Mouse (Mus musculus) myocyte (in vitro differentiated cells): ENCODE measurements around the gene Phactr2. TPM values are rescaled to one million over a fixed set of nuclear protein-coding genes. Genes with fewer than 3 reads are reported as not detected.

Experiments used
- H3K27me3 ChIP-seq: one replicate; pipeline ENCODE4 v1.6.1; 2011; ENCODE audit not compliant: control insufficient read depth, insufficient read depth, insufficient read length
- H3K36me3 ChIP-seq: one replicate; pipeline ENCODE4 v1.6.1; 2011; ENCODE audit not compliant: control insufficient read depth, insufficient read depth
- H3K4me2 ChIP-seq: one replicate; pipeline ENCODE4 v1.6.1; 2011; ENCODE audit warnings: low read depth, control low read depth
- H3K4me3 ChIP-seq: one replicate; pipeline ENCODE4 v1.5.1; 2011; ENCODE audit warnings: mild to moderate bottlenecking, control low read depth, moderate library complexity
- H3K79me2 ChIP-seq: one replicate; pipeline ENCODE4 v1.6.1; 2011; ENCODE audit not compliant: control insufficient read depth, insufficient read depth
- H3ac ChIP-seq: one replicate; pipeline ENCODE4 v1.6.1; 2011; ENCODE audit not compliant: control insufficient read depth, insufficient read length
- CEBPB ChIP-seq: IDR thresholded peaks from 2 replicates; pipeline ENCODE4 v1.6.1; 2011; ENCODE audit warnings: mild to moderate bottlenecking, moderate library complexity; ENCODE audit not compliant: poor library complexity, insufficient read depth, severe bottlenecking
- E2F4 ChIP-seq: IDR thresholded peaks from one replicate; pipeline ENCODE4 v1.6.1; 2011; ENCODE audit warnings: mild to moderate bottlenecking, control low read depth, moderate library complexity; ENCODE audit not compliant: insufficient read depth
- MAX ChIP-seq: IDR thresholded peaks from one replicate; pipeline ENCODE4 v1.6.1; 2011; ENCODE audit warnings: low read depth, mild to moderate bottlenecking, control low read depth
- MYOD1 ChIP-seq, 3 experiments: IDR thresholded peaks; one replicate each; pipeline ENCODE4 v1.6.1; 2011; ENCODE audit warnings: control low read depth in 2 of 3, low read depth in 2 of 3, mild to moderate bottlenecking in 2 of 3, moderate library complexity in 1 of 3; ENCODE audit not compliant: insufficient read length in 2 of 3, control insufficient read depth in 1 of 3
- MYOG ChIP-seq, 3 experiments: IDR thresholded peaks; one replicate each; pipeline ENCODE4 v1.6.1; 2011; ENCODE audit warnings: control low read depth in 2 of 3, low read depth in 2 of 3, mild to moderate bottlenecking in 2 of 3; ENCODE audit not compliant: insufficient read length in 2 of 3, control insufficient read depth in 1 of 3, insufficient read depth in 1 of 3
- POLR2A ChIP-seq: IDR thresholded peaks from one replicate; pipeline ENCODE4 v1.6.1; 2011; ENCODE audit warnings: low read depth, mild to moderate bottlenecking, control low read depth, moderate library complexity; ENCODE audit not compliant: insufficient read length
- POLR2AphosphoS2 ChIP-seq: IDR thresholded peaks from one replicate; pipeline ENCODE4 v1.6.1; 2011; ENCODE audit warnings: low read depth, control low read depth; ENCODE audit not compliant: insufficient read length
- REST ChIP-seq: IDR thresholded peaks from one replicate; pipeline ENCODE4 v1.6.1; 2011; ENCODE audit warnings: mild to moderate bottlenecking, control low read depth, moderate library complexity; ENCODE audit not compliant: insufficient read depth, insufficient read length
- SRF ChIP-seq: IDR thresholded peaks from one replicate; pipeline ENCODE4 v1.6.1; 2011; ENCODE audit warnings: low read depth; ENCODE audit not compliant: control insufficient read depth, insufficient read length
- TCF12 ChIP-seq: IDR thresholded peaks from one replicate; pipeline ENCODE4 v1.6.1; 2011; ENCODE audit warnings: mild to moderate bottlenecking, control low read depth; ENCODE audit not compliant: poor library complexity, insufficient read depth, severe bottlenecking
- TCF3 ChIP-seq: IDR thresholded peaks from one replicate; pipeline ENCODE4 v1.6.1; 2011; ENCODE audit warnings: low read depth, control low read depth; ENCODE audit not compliant: insufficient read length
- USF1 ChIP-seq: IDR thresholded peaks from one replicate; pipeline ENCODE4 v1.6.1; 2011; ENCODE audit warnings: low read depth, mild to moderate bottlenecking, control low read depth, moderate library complexity
- polyA plus RNA-seq: library from polyadenylated mRNA; unstranded; fragments of >200 nt; fragmentation: generic; extraction: Trizol; gene quantifications from one replicate; pipeline ENCODE4 v1.2.1, GENCODE M21; 2012; ENCODE audit warnings: missing spikeins

The Phactr2 gene
- polyA plus RNA-seq, 1 experiment: not detected

DNA sequence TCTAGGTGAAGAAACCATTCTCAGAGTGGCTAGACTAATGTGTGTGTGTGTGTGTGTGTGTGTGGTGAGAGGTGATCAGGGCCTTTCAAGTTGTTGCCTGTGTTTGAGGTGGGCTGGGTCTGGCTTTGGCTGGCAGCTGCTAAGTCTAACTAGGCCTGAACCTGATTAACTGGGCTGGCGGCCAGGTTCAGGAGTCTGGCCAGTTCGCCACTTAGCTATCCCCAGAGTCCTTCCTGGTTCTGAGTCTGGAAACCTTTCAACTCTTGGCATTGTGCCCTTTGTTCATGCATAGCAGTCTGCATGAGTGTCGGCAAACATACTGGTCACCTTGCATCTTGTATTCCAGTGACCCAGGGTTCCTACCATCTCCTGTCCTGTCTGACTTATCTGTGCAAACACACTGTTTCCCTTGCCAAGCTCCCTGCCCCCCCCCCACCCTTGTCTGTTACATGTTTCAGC, 27.4 kb downstream of the Phactr2 start:
- H3ac ChIP-seq: no peak overlapping the region
- no peak overlapping the region for H3K4me3 ChIP-seq
- no peaks in the 10 kb centered on the region for H3K27me3 ChIP-seq
- H3K4me2 ChIP-seq: no peak overlapping the region
- H3K36me3 ChIP-seq: no peaks in the 10 kb centered on the region
- no peaks in the 10 kb centered on the region for H3K79me2 ChIP-seq
- TF ChIP-seq TCF12 (no peak), TCF3 (no peak), E2F4 (no peak), POLR2A (no peak), SRF (no peak)

DNA sequence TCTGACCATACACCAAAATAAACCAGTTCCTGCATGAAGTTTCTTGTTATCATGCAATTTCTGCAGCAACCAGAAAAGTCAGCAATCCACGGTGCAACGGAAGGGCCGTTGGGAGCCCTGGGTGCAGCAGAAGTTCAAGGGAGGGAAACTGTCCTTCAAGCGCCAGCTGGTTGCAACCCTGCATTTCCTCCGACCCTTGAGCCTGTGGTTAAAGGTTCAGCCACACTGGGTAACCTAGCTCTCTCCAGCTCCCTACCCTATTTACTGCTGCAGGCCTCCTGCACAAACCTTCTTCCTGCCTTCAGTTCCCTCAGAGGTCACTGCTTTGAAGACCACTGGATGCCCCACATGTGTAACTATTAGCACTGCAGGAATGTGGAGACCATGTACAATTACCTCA, 30.0 kb downstream of the Phactr2 start:
- Histone ChIP-seq H3K4me3 (no peak overlapping the region), H3ac (no peak overlapping the region), H3K36me3 (no peaks in the 10 kb centered on the region), H3K4me2 (no peak overlapping the region), H3K27me3 (peaks cover 8% of the 10 kb centered on the region), H3K79me2 (no peaks in the 10 kb centered on the region)
- TF ChIP-seq POLR2A (no peak), TCF3 (no peak), SRF (no peak), MYOG (IDR thresholded peaks at IDR 0.05; ENCODE audit: control insufficient read depth in 1 of 3, insufficient read depth in 1 of 3, insufficient read length in 2 of 3, low read depth in 2 of 3) (no peak), MAX (no peak), E2F4 (no peak), CEBPB (no peak), TCF12 (no peak), USF1 (no peak), MYOD1 (IDR thresholded peaks at IDR 0.05; ENCODE audit: control insufficient read depth in 1 of 3, insufficient read length in 2 of 3, low read depth in 2 of 3) (no peak), REST (no peak), POLR2AphosphoS2 (no peak)

DNA sequence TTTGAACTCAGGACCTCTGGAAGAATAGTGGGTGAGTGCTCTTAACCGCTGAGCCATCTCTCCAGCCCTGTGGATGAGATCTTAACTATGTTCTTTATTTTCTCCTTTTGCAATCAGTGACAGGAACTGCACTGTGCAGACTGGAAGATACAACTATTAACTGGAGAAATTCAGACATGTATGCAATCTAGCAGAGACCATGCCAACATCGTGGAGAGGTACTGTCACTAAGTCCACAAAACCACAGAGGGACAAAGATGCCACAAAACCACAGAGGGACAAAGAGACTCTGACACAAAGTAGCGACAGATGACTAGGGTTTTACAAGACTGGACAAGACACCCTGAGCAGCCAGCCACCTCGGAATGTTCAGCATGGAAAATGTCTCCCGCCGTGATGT, 30.6 kb downstream of the Phactr2 start:
- Histone ChIP-seq H3K27me3 (peaks cover 10% of the 10 kb centered on the region), H3K36me3 (no peaks in the 10 kb centered on the region), H3K79me2 (no peaks in the 10 kb centered on the region), H3K4me2 (no peak overlapping the region), H3K4me3 (no peak overlapping the region), H3ac (no peak overlapping the region)
- no peak for TF ChIP-seq POLR2AphosphoS2
- TF ChIP-seq MYOD1 (IDR thresholded peaks at IDR 0.05; ENCODE audit: control insufficient read depth in 1 of 3, insufficient read length in 2 of 3, low read depth in 2 of 3): no peak
- TF ChIP-seq POLR2A: no peak
- no peak for TF ChIP-seq USF1
- TF ChIP-seq CEBPB: no peak
- no peak for TF ChIP-seq REST
- no peak for TF ChIP-seq MYOG (IDR thresholded peaks at IDR 0.05; ENCODE audit: control insufficient read depth in 1 of 3, insufficient read depth in 1 of 3, insufficient read length in 2 of 3, low read depth in 2 of 3)

DNA sequence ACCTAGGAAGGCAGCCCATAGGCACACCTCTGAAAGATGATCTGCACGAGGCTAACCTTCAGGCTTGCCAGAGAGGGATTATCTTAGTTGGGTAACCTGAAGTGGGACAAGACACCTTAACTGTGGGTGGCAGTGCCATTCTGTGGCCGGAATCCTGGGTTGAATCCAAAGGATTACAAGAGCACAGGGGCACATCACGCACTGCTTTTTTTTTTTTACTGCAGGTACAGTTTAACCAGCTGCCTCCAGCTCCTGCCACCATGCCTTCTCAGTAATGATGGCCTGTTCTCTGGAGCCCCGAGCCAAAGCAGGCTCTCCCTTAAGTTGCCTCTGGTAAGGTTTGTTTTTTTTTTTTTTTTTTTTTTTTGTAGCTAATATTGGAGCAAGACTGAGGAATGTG, 33.9 kb downstream of the Phactr2 start:
- Histone ChIP-seq H3K36me3 (no peaks in the 10 kb centered on the region), H3K27me3 (peaks cover 31% of the 10 kb centered on the region), H3K4me2 (no peak overlapping the region), H3K4me3 (no peak overlapping the region), H3K79me2 (no peaks in the 10 kb centered on the region), H3ac (no peak overlapping the region)
- TF ChIP-seq REST (no peak), TCF12 (no peak), CEBPB (no peak), POLR2AphosphoS2 (no peak), MYOG (IDR thresholded peaks at IDR 0.05; ENCODE audit: control insufficient read depth in 1 of 3, insufficient read depth in 1 of 3, insufficient read length in 2 of 3, low read depth in 2 of 3) (no peak), E2F4 (no peak), MAX (no peak), SRF (no peak), POLR2A (no peak), TCF3 (no peak), USF1 (no peak), MYOD1 (IDR thresholded peaks at IDR 0.05; ENCODE audit: control insufficient read depth in 1 of 3, insufficient read length in 2 of 3, low read depth in 2 of 3) (no peak)

DNA sequence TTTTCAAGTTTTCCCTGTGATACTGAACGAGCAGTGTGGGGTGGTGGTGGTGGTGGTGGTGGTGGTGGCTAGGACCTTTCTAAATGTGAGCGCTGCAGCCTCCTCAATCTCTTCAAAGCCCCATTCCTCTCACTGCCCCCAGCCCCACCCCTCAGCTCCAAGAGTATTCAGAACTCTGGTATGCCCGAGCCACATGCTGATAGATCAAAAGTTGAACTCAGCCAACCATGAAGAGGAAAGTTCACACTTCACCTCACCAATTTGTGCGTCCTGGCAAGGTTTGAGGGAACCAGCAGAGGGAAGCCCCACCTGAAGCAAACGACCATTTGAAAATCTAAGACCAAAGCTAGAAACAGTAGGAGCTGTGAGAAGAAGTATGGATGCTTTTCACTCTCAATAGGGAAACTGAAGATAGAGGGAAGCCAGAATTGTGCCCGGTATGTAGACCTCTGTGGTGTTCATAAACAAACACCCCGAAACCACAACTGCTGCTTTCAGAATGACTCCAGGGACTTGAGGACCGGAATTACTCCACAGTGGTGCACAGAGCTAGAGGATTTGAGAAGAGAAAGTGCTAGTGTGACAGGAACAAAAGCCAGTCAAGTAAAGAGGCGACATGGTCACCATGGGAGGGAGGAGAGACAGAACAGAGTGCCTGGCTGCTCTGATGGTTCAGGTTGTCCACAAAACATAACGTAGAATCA, 35.9 kb downstream of the Phactr2 start:
- no peak overlapping the region for H3ac ChIP-seq
- TF ChIP-seq SRF (no peak), TCF3 (no peak), MYOD1 (IDR thresholded peaks at IDR 0.05; ENCODE audit: control insufficient read depth in 1 of 3, insufficient read length in 2 of 3, low read depth in 2 of 3) (no peak), E2F4 (no peak), TCF12 (no peak), POLR2A (no peak), CEBPB (no peak), POLR2AphosphoS2 (no peak), USF1 (no peak), MYOG (IDR thresholded peaks at IDR 0.05; ENCODE audit: control insufficient read depth in 1 of 3, insufficient read depth in 1 of 3, insufficient read length in 2 of 3, low read depth in 2 of 3) (no peak), MAX (no peak), REST (no peak)
- no peak overlapping the region for H3K4me3 ChIP-seq
- peaks cover 39% of the 10 kb centered on the region for H3K27me3 ChIP-seq
- H3K79me2 ChIP-seq: no peaks in the 10 kb centered on the region
- H3K4me2 ChIP-seq: no peak overlapping the region
- no peaks in the 10 kb centered on the region for H3K36me3 ChIP-seq
